Mouse (Mus musculus) embryonic stem cell, embryonic (primary cell): ENCODE results near the gene Asgr1.
"Not testable (repeated sequence)": the region's sequence is repeated elsewhere in the genome, so short reads cannot be mapped to it uniquely, and the experiment has no call there.

Source experiments
- CTCF ChIA-PET, 4 experiments: fragments of 300-600 bp in 2 of 4; fragments of 350-600 bp in 2 of 4; sonication (Branson Sonifier 250); formaldehyde crosslinking; loops; one replicate each; lab custom pipeline; 2022; ENCODE audit warnings: inconsistent platforms in 2 of 4; lab: Charles Lee
- POLR2A ChIA-PET, 4 experiments: fragments of 300-600 bp in 2 of 4; fragments of 350-600 bp in 2 of 4; sonication (Branson Sonifier 250); formaldehyde crosslinking; loops; one replicate each; lab custom pipeline; 2022; ENCODE audit warnings: antibody characterized with exemption in 4 of 4, inconsistent platforms in 1 of 4; lab: Charles Lee

Asgr1 gene

DNA sequence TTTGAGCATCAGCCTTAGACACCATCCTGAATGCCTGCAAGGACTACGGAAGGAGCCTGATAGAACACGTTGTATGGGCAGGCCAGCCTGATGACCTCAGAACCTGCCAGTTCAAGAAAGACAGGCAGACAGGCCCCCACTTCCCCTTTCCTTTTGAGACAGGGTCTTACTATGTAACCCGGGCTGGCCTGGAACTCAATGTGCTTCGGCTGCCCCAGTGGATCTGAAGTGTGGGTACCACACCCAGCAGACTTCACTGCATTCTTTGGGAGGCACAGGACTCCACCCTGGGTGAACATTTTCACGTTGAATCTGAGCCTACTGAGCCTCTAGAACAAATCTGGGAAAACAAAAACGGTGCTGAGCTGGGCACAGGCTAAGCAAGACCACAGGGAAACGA lies 15.7 kb upstream of the Asgr1 start:
- ChIA-PET POLR2A (interaction anchor here in 2 of 4 experiments (0.6 to 1.4 kb wide), 5 partner anchors 24 to 199 kb away, joined by 3 to 8 read pairs (median 4); partner anchors contain the start of gene 0610010K14Rik (in 1 of the 2)), CTCF (interaction anchor here in 1 of 4 experiments (0.5 kb wide), 1 partner anchor 259 kb away, joined by 3 read pairs; no protein-coding TSS in a partner anchor)

DNA sequence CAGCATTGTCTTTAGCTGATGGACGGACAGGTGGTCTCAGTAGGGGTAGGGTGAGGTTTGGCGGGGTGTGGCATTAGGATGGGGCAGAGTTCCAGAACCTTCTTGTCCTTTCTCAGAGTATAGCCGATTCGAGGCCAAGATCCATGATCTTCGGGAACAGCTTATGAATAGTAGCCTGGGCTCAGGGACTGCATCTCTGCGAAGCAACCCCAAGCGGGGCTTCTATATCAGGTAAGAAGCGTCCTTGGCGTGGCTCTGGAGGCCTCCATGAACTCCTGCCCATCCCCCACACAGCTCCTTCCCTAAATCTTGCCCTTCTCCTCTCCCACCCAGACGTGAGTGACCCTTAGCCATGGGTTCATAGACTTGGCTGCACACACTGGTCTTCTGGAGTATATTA lies 14.3 kb upstream of the Asgr1 start:
- CTCF ChIA-PET = interaction anchor here (0.6 to 1.5 kb wide), 5 partner anchors 10 to 714 kb away, joined by 3 to 8 read pairs (median 4); partner anchors contain the start of gene Kcnab3 (in 1 of the 4)

GRCm38 (mm10) chr11:70040184-70040583 lies 13.7 kb upstream of the Asgr1 start:
- POLR2A ChIA-PET = interaction anchor here in 1 of 4 experiments (0.6 to 1.9 kb wide), 4 partner anchors 12 to 94 kb away, joined by 3 to 10 read pairs (median 3); partner anchors contain the start of gene Acadvl
- CTCF ChIA-PET = interaction anchor here in 2 of 4 experiments (0.6 to 1.5 kb wide), 3 partner anchors 9 to 714 kb away, joined by 4 to 8 read pairs (median 5); partner anchors contain the start of gene Kcnab3 (in 1 of the 2)

More for the DNA sequence above, 14.3 kb upstream of the Asgr1 start:
- POLR2A ChIA-PET = interaction anchor here in 1 of 4 experiments (0.6 to 1.9 kb wide), 4 partner anchors 11 to 95 kb away, joined by 3 to 10 read pairs (median 3); partner anchors contain the start of gene Acadvl

- POLR2A ChIA-PET = no interaction called here
Measured at GRCm38 (mm10) chr11:70042309-70043085, 11.4 kb upstream of the Asgr1 start.

DNA sequence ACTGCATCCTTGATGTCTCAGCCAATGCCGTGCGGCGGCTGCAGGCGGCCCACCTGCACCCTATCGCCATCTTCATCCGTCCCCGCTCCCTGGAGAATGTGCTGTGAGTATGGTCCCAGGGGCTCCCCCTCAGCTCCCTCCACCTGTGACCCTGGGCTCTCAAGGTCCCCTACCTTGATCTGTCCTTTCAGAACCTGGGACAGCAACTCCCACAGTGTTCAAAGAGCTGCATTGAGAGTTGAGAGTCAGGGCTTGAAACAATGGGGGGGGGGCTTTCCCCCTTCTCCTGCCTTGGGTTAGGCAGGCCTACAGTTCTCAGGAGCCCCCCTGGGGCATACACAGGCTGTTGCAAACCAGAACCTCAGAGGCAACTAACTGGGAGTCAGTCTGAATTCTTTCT lies 10.2 kb upstream of the Asgr1 start:
- POLR2A ChIA-PET = interaction anchor here in 2 of 4 experiments (0.6 to 1.1 kb wide), 4 partner anchors 14 to 26 kb away, joined by 3 read pairs; no protein-coding TSS in a partner anchor
- CTCF ChIA-PET = interaction anchor here (0.5 to 1.1 kb wide), 8 partner anchors 12 to 279 kb away, joined by 3 to 10 read pairs (median 3); no protein-coding TSS in a partner anchor

More at GRCm38 (mm10) chr11:70042309-70043085, 11.4 kb upstream of the Asgr1 start:
- CTCF ChIA-PET = no interaction called here

- ChIA-PET POLR2A (interaction anchor here in 1 of 4 experiments (1.9 kb wide), 1 partner anchor 29 kb away, joined by 5 read pairs; no protein-coding TSS in a partner anchor), CTCF (interaction anchor here in 1 of 4 experiments (0.8 kb wide), 1 partner anchor 28 kb away, joined by 3 read pairs; no protein-coding TSS in a partner anchor)
Measured at GRCm38 (mm10) chr11:70045435-70045834, 8.4 kb upstream of the Asgr1 start.

DNA sequence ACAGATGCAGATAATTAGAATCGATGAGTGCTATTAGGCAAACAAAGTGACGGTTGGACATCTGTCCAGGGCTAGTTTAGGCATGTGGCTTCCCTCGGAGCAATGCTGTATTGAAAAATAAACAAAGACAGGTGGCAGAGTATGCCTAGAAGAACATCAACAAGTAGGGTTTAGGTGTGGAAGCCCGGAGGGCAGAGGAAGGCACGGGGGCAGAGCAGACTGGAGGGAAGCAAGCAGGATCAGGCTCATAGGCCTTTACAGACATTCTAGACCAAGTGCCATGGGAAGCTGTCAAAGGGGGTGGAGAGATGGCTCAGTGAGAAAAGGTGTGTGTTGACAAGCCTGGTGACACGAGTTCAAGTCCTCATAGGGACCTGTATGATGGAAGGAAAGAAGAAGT lies 4.5 kb upstream of the Asgr1 start:
- ChIA-PET POLR2A (no interaction called here), CTCF (interaction anchor here in 3 of 4 experiments (0.5 to 1.8 kb wide), 7 partner anchors 9 to 863 kb away, joined by 3 to 5 read pairs (median 4); no protein-coding TSS in a partner anchor)

DNA sequence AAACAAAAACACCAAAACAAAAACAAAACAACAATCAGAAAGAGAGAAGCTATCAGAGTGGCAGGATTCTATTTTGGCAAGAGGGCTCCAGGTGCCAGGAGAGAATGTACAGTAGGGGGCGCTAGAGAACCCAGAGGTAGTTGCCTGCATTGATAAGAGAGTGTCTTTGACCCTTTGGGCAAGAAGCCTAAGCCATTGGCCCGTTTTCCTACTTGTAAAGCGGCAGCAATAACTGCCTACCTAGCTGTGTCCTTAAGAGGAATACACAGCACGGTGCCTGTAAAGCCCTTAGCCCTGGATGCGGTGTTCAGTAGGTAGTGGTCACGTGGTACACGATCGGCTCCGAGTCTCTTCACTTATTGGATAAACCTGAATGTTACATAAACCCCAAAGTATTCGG lies 4.1 kb upstream of the Asgr1 start:
- ChIA-PET CTCF (interaction anchor here (0.5 to 1.8 kb wide), 9 partner anchors 10 to 863 kb away, joined by 3 to 11 read pairs (median 4); partner anchors contain the start of gene Eif5a (in 1 of the 4)), POLR2A (interaction anchor here in 1 of 4 experiments (0.6 kb wide), 1 partner anchor 175 kb away, joined by 3 read pairs; no protein-coding TSS in a partner anchor)

GRCm38 (mm10) chr11:70053156-70053555 lies 729 bp upstream of the Asgr1 start:
- CTCF ChIA-PET = interaction anchor here (1.0 to 2.2 kb wide), 7 partner anchors 124 to 268 kb away, joined by 3 to 9 read pairs (median 3); partner anchors contain the start of gene Slc16a11 (in 1 of the 4)
- POLR2A ChIA-PET = interaction anchor here in 2 of 4 experiments (0.6 to 1.6 kb wide), 6 partner anchors 14 to 176 kb away, joined by 3 to 7 read pairs (median 3); partner anchors contain the start of gene Eif5a (in 1 of the 2)

DNA sequence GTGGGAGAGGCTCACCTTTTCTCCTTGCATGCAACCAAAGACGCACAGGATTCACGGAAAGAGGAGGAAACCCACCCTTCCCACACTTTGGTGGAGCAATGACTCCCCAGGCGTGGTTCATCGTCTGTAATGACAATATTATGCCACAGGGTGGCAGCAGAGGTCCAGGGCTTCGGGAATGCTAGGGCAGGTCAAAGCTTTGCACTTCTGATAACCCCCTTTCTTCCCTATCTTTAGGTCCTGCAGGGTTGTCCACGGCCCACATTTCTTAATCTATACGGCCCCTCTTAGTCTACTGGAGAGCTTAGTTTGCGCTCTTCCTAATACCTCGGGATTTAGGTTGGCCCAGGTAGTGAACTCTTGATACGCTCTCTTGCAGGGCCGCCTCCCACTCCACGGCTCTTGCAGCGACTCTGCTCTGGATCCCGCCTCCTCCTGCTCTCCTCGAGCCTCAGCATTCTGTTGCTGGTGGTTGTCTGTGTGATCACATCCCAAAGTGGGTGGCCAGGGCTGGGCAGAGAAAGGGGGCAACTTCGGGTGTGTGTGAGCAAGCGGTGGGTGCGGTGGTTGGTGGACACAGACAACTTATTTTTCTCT lies 1.8 kb downstream of the Asgr1 start:
- POLR2A ChIA-PET = interaction anchor here in 2 of 4 experiments (0.5 to 0.8 kb wide), 6 partner anchors 31 to 955 kb away, joined by 3 to 9 read pairs (median 3); no protein-coding TSS in a partner anchor
- CTCF ChIA-PET = interaction anchor here (0.6 to 3.5 kb wide), 33 partner anchors 10 to 1463 kb away, joined by 3 to 17 read pairs (median 4); partner anchors contain the start of gene Slc16a11 (in 3 of the 4)

- POLR2A ChIA-PET = no interaction called here
Measured at GRCm38 (mm10) chr11:70057805-70058204, 3.9 kb downstream of the Asgr1 start.

DNA sequence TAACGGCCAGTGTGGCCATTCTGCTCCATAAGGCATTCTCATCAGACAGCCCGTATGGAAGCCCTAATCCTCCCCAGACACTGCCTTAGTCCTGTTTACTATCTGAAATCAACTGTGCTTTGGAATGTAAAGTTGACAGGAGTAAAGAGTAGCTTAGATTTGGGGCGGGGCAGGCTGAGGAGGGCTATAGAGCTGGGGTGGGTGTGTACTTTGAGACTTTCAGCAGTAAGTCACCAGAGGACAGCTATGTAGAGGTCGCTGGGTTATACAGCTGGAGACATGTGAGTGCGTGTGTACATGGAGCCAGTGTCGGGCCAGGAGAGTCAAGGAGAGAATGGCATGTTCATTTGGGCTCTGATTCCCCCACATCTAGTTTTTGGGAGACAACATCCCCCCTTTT lies 6.0 kb downstream of the Asgr1 start:
- POLR2A ChIA-PET = interaction anchor here in 3 of 4 experiments (0.5 to 1.0 kb wide), 5 partner anchors 18 to 153 kb away, joined by 3 to 4 read pairs (median 3); partner anchors contain the start of gene Eif5a (in 1 of the 3)
- CTCF ChIA-PET = interaction anchor here (0.5 to 1.6 kb wide), 9 partner anchors 15 to 707 kb away, joined by 3 to 6 read pairs (median 5); no protein-coding TSS in a partner anchor

More at GRCm38 (mm10) chr11:70057805-70058204, 3.9 kb downstream of the Asgr1 start:
- CTCF ChIA-PET = interaction anchor here in 3 of 4 experiments (0.6 to 3.5 kb wide), 7 partner anchors 17 to 179 kb away, joined by 3 to 17 read pairs (median 5); no protein-coding TSS in a partner anchor

DNA sequence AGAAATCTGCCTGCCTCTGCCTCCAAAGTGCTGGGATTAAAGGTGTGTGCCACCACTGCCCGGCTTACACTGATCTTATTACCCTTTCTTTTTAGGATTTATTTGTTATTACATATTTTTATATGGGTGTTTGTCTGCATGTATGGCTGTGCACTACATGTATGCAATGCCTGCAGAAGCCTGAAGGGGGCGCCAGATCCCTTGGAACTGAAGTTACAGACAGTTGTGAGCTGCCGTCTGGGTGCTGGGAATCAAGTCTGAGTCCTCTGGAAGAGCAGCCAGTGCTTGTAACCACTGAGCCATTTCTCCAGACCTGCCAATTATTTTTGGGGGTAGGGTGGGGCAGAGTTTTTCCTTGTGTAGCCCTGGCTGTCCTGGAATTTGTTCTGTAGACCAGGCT lies 9.2 kb downstream of the Asgr1 start:
- POLR2A ChIA-PET = interaction anchor here in 1 of 4 experiments (0.7 kb wide), 1 partner anchor 83 kb away, joined by 3 read pairs; no protein-coding TSS in a partner anchor

DNA sequence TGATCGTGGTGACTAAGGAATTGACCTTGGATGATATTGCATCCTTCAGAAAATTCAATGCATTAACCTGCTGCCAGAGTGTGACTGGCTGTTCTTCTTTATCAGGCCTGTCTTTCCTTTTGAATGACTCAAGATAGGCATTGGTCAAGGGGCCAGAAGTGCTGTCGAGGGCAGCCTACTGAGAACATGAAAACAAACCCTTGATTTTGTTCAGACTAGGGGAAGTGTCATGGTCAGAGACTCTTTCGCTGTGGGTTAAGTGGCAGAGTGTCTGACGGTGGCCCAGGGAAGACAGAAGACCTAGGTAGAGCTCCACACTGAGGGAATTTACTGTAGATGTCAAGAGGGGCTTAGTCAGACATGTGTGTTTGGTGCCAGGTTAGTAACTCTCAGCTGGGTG lies 12.8 kb downstream of the Asgr1 start:
- POLR2A ChIA-PET = interaction anchor here in 1 of 4 experiments (0.7 to 0.8 kb wide), 2 partner anchors 14 to 15 kb away, joined by 3 to 6 read pairs; no protein-coding TSS in a partner anchor
- CTCF ChIA-PET = interaction anchor here in 2 of 4 experiments (0.6 to 1.3 kb wide), 5 partner anchors 40 to 135 kb away, joined by 3 to 5 read pairs (median 3); no protein-coding TSS in a partner anchor

More for the DNA sequence above, 9.2 kb downstream of the Asgr1 start:
- CTCF ChIA-PET = interaction anchor here in 2 of 4 experiments (0.6 to 1.9 kb wide), 2 partner anchors 16 to 109 kb away, joined by 3 to 5 read pairs; no protein-coding TSS in a partner anchor

DNA sequence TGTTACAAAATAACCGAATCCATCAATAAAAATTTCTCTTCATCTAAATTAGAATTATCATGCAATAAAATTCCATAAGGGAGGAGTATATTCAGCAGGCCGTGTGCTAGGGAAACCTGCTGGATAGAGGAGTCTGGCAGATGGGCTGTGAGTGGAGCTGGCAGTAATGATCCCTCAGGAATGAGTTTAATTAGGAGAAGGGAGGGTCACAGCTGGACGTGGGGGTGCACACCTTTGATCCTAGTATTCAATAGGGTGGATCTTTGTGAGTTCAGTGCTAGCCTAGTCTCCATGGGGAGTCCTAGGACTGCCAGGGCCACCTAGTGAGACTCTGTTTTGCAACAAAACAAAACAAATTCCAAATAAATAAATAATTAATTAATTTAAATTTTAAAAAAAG lies 14.4 kb downstream of the Asgr1 start:
- ChIA-PET CTCF (no interaction called here), POLR2A (interaction anchor here in 1 of 4 experiments (0.7 kb wide), 1 partner anchor 88 kb away, joined by 3 read pairs; no protein-coding TSS in a partner anchor)

DNA sequence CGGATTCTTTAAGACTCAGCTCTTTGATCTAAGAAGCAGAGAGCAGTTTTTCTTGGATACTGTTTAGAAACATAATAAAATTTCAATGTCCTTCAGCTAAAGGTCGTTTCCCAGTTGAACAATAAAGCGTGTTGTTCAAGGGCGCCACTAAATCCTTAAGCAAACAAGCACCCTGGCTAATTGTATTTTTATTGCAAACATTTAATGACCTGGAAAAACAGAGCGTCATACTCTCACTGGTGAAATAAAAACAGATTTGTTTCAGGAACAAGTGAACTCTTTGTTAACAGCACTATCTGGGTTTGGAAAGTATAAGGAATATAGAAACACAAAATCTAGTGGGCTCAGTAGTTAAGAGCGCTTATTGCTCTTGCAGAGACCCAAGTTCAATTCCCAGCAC lies 16.2 kb downstream of the Asgr1 start:
- POLR2A ChIA-PET = no interaction called here
- CTCF ChIA-PET = no interaction called here

GRCm38 (mm10) chr11:70070603-70071002 lies 16.7 kb downstream of the Asgr1 start:
- CTCF ChIA-PET = interaction anchor here in 1 of 4 experiments (0.6 kb wide), 1 partner anchor 37 kb away, joined by 4 read pairs; no protein-coding TSS in a partner anchor
- POLR2A ChIA-PET = not testable (repeated sequence)
